Mouse (Mus musculus) right cerebral cortex, postnatal 10 days (tissue): ENCODE data around the gene Igf1.
A peak's percentile ranks its signal among the peaks of the same experiment; 100 is the strongest.

Source experiments
- DNase-seq, 2 experiments: peaks; one replicate each; pipeline ENCODE4 v3.0.0; 2021; ENCODE audit warnings: low spot score in 2 of 2

Gene Igf1

GRCm38 (mm10) chr10:87858013-87858806 is at the start of gene Igf1:
TSS of gene Igf1 (plus strand) at chr10:87858265.
- no peak for DNase-seq

- DNase-seq, result no peak
These were observed 45.6 kb upstream of the Igf1 start for GRCm38 (mm10) chr10:87812157-87813072.

- DNase-seq, result peak; percentile 56 to 61
These were observed 44.9 kb upstream of the Igf1 start for GRCm38 (mm10) chr10:87813073-87813590.

GRCm38 (mm10) chr10:87816861-87817260 is 41.2 kb upstream of the Igf1 start:
- no peak for DNase-seq

- no peak for DNase-seq
These were observed 40.3 kb upstream of the Igf1 start for GRCm38 (mm10) chr10:87817786-87818185.

GRCm38 (mm10) chr10:87821906-87822305 is 36.2 kb upstream of the Igf1 start:
- no peak for DNase-seq

GRCm38 (mm10) chr10:87830012-87830411 is 28.1 kb upstream of the Igf1 start:
- no peak for DNase-seq

GRCm38 (mm10) chr10:87830639-87831038 is 27.4 kb upstream of the Igf1 start:
- DNase-seq, result no peak

- no peak for DNase-seq
These were observed 26.0 kb upstream of the Igf1 start for GRCm38 (mm10) chr10:87832101-87832500.

- no peak for DNase-seq
These were observed 18.6 kb upstream of the Igf1 start for GRCm38 (mm10) chr10:87839454-87839853.

GRCm38 (mm10) chr10:87842501-87842900 is 15.6 kb upstream of the Igf1 start:
- DNase-seq, result no peak

- no peak for DNase-seq
These were observed 13.0 kb upstream of the Igf1 start for GRCm38 (mm10) chr10:87844917-87845552.

GRCm38 (mm10) chr10:87847882-87848281 is 10.2 kb upstream of the Igf1 start:
- DNase-seq, result no peak

GRCm38 (mm10) chr10:87848419-87848818 is 9.6 kb upstream of the Igf1 start:
- no peak for DNase-seq

- no peak for DNase-seq
These were observed 6.6 kb upstream of the Igf1 start for GRCm38 (mm10) chr10:87851492-87851891.

GRCm38 (mm10) chr10:87854408-87854807 is 3.7 kb upstream of the Igf1 start:
- peak in 1 of 2 experiments; percentile 59 for DNase-seq

GRCm38 (mm10) chr10:87855423-87856122 is 2.5 kb upstream of the Igf1 start:
- DNase-seq, result no peak

GRCm38 (mm10) chr10:87857215-87857955 is 680 bp upstream of the Igf1 start:
- no peak for DNase-seq

GRCm38 (mm10) chr10:87858939-87859338 is 874 bp downstream of the Igf1 start:
- no peak for DNase-seq

- DNase-seq, result no peak
These were observed 1.4 kb downstream of the Igf1 start for GRCm38 (mm10) chr10:87859453-87859852.
